In the genomic region with DNA sequence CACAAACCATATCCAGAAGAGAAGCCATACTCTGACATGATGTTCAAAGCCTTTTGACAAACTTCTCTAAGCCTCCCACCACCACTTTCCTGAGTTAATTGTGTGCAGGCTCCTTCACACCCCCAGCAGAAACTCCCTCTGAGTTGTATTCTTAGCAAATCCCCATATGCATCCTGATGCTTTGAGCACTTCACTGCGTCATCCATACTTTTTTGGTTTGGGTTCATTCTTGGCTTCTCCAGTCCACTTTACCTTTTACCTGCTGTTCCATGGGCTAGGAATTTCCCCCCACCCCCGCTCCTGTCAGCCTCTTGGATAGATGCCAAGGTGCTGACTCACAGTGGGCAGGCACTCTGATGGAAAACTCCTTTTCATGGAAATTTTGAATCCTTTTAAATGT, we compare ENCODE assay signal across 13 mouse cellular contexts.
DNase-seq lines count a peak whose midpoint lies in the region; ATAC-seq and TF ChIP-seq lines count a peak whose summit lies in the region.
"Had no signal": no experiment of that assay in that cellular context is flagged by ENCODE, and none has a peak within 500 bp of the region (broad histone marks: within the 10 kb centered on the region; RNA-seq: fewer than 3 reads in every experiment).

No protein-coding gene starts in this region.

- TF ChIP-seq CTCF in kidney, adult 2 months (conservative IDR thresholded peaks at IDR 0.05; ENCODE audit: insufficient read depth, insufficient read length, low read depth, low read length), result no peak

- H3K27me3 ChIP-seq in kidney, adult 2 months (replicated peaks; ENCODE audit: control insufficient read depth, insufficient read depth, low read length), result no peaks in the 10 kb centered on the region
- no peaks in the 10 kb centered on the region for H3K27me3 ChIP-seq in liver, embryonic 12.5 days (replicated peaks)
- H3K27me3 ChIP-seq: hindbrain, embryonic 12.5 days; stomach, embryonic 15.5 days had no signal

- H3K36me3 ChIP-seq in kidney, adult 2 months (ENCODE audit: control insufficient read depth, insufficient read depth, low read length), result no peaks in the 10 kb centered on the region
- no peaks in the 10 kb centered on the region for H3K36me3 ChIP-seq in liver, embryonic 12.5 days
- H3K36me3 ChIP-seq: hindbrain, embryonic 12.5 days; stomach, embryonic 15.5 days had no signal

- no peak overlapping the region for H3K4me3 ChIP-seq in kidney, adult 2 months (ENCODE audit: insufficient read depth, low read depth, low read length)
- H3K4me3 ChIP-seq in liver, embryonic 12.5 days, result no peak overlapping the region
- H3K4me3 ChIP-seq: erythroblast, embryonic 14.5 days; hindbrain, embryonic 12.5 days; stomach, embryonic 15.5 days had no signal

- no peak overlapping the region for H3K27ac ChIP-seq in kidney, adult 2 months (ENCODE audit: insufficient read depth, low read depth, low read length)
- no peak overlapping the region for H3K27ac ChIP-seq in liver, embryonic 12.5 days
- H3K27ac ChIP-seq: hindbrain, embryonic 12.5 days; stomach, embryonic 15.5 days had no signal

- intact Hi-C loops in left cerebral cortex, postnatal 36 days (cut with DNase I), result no loop called here

- TF ChIP-seq POLR2A in kidney, adult 2 months (IDR thresholded peaks at IDR 0.05; ENCODE audit: low read depth, low read length), result no peak

- H3K4me2 ChIP-seq in liver, embryonic 12.5 days, result no peak overlapping the region
- H3K4me2 ChIP-seq: hindbrain, embryonic 12.5 days; stomach, embryonic 15.5 days had no signal

- H3K4me1 ChIP-seq in kidney, adult 2 months (ENCODE audit: control insufficient read depth, insufficient read depth, low read length), result no peaks in the 10 kb centered on the region
- H3K4me1 ChIP-seq in liver, embryonic 12.5 days, result no peaks in the 10 kb centered on the region
- H3K4me1 ChIP-seq: hindbrain, embryonic 12.5 days; stomach, embryonic 15.5 days had no signal

- no peak overlapping the region for H3K9ac ChIP-seq in liver, embryonic 12.5 days
- H3K9ac ChIP-seq: hindbrain, embryonic 12.5 days; stomach, embryonic 15.5 days had no signal

- peak; percentile 97 for ATAC-seq in frontal cortex, adult (ENCODE audit: low TSS enrichment)
- no peak for ATAC-seq in liver, embryonic 12.5 days

- peak; percentile 13 for DNase-seq in kidney, adult 2 months
- DNase-seq in kidney, adult 11 months, result no peak
- peak; percentile 20 for DNase-seq in 3T3-L1 (ENCODE audit: low read depth, low spot score)
- DNase-seq in left cerebral cortex, postnatal 36 days (ENCODE audit: low spot score in 2 of 2), result peak; percentile 40 to 61
- DNase-seq in thymus, adult 18-20 months, result no peak
- no peak for DNase-seq in B cell, adult 2 months
- DNase-seq: adrenal gland, postnatal 10 days; gastrocnemius, postnatal 10 days had no signal

- no peaks in the 10 kb centered on the region for H3K9me3 ChIP-seq in liver, embryonic 12.5 days (replicated peaks)
- H3K9me3 ChIP-seq: hindbrain, embryonic 12.5 days; stomach, embryonic 15.5 days had no signal

- 40% methylated on average over 2 of the region's 2 CpGs for WGBS in kidney, adult 2 months
- WGBS in liver, embryonic 12.5 days (ENCODE audit: insufficient replicate concordance), result 51% methylated on average over 2 of the region's 2 CpGs

Comparison
In these comparisons a context has a peak if more than half of its experiments do, and no peak if none do; other contexts are left out.
1. DNase-seq: peak in kidney, adult 2 months (single experiment), 3T3-L1 (single experiment) and left cerebral cortex, postnatal 36 days (2 of 2); none in kidney, adult 11 months (single experiment), thymus, adult 18-20 months (0 of 2) and B cell, adult 2 months (0 of 2).